Mouse (Mus musculus) limb, embryonic 15.5 days (tissue): ENCODE results near the gene Gm20388. TPM values are rescaled to one million over a fixed set of nuclear protein-coding genes. Genes with fewer than 3 reads are reported as not detected.

ENCODE experiments used
- ATAC-seq: fragments of 200-750 bp; cut with Nextera tagmentation; 2 replicates; pipeline ENCODE4 v1.8.0; 2017; ENCODE audit warnings: low read depth, moderate TSS enrichment; ENCODE audit not compliant: insufficient number of reproducible peaks, low FRiP score, low TSS enrichment
- H3K27ac ChIP-seq: fragments of 300-500 bp; sonication (generic); 2 replicates; pipeline ENCODE4 v1.5.1; 2015; ENCODE audit warnings: moderate library complexity, mild to moderate bottlenecking, inconsistent platforms
- H3K27me3 ChIP-seq: fragments of 300-500 bp; sonication (generic); 2 replicates; pipeline ENCODE4 v1.6.1; 2015; ENCODE audit warnings: inconsistent platforms
- H3K36me3 ChIP-seq: fragments of 300-500 bp; sonication (generic); 2 replicates; pipeline ENCODE4 v1.6.1; 2015; ENCODE audit warnings: inconsistent platforms
- H3K4me1 ChIP-seq: fragments of 300-500 bp; sonication (generic); 2 replicates; pipeline ENCODE4 v1.6.1; 2015; ENCODE audit warnings: inconsistent platforms
- H3K4me2 ChIP-seq: fragments of 300-500 bp; sonication (generic); 2 replicates; pipeline ENCODE4 v1.6.1; 2015; ENCODE audit warnings: mild to moderate bottlenecking, inconsistent platforms
- H3K4me3 ChIP-seq: fragments of 300-500 bp; sonication (generic); 2 replicates; pipeline ENCODE4 v1.5.1; 2015; ENCODE audit warnings: mild to moderate bottlenecking, inconsistent platforms
- H3K9ac ChIP-seq: fragments of 300-500 bp; sonication (generic); 2 replicates; pipeline ENCODE4 v1.6.1; 2015; ENCODE audit warnings: inconsistent platforms
- H3K9me3 ChIP-seq: fragments of 300-500 bp; sonication (generic); 2 replicates; pipeline ENCODE4 v1.6.1; 2016; ENCODE audit warnings: inconsistent platforms
- WGBS: fragments of 180-500 bp; shearing (Covaris S2); methylation state at CpG from one replicate; pipeline ENCODE4 v1.1.7; 2015; 5-methylcytosine and 5-hydroxymethylcytosine counted together
- polyA plus RNA-seq: library from polyadenylated mRNA; unstranded; fragments of >200 nt; fragmentation: Nextera tagmentation; extraction: Ambion mirVana; gene quantifications from 2 replicates; pipeline ENCODE4 v1.2.1, GENCODE M21; 2015

Gene Gm20388
- polyA plus RNA-seq, 1 experiment from 2014 or later = 4.9 TPM

GRCm38 (mm10) chr8:120163376-120163775 is 252.7 kb downstream of the Gm20388 start:
- no peak overlapping the region for H3K27ac ChIP-seq
- WGBS = 74% methylated on average over 8 of the region's 8 CpGs

GRCm38 (mm10) chr8:120164026-120164425 is 253.4 kb downstream of the Gm20388 start:
- Histone ChIP-seq H3K4me3 (no peak overlapping the region), H3K4me1 (peaks cover 10% of the 10 kb centered on the region), H3K4me2 (no peak overlapping the region), H3K36me3 (no peaks in the 10 kb centered on the region), H3K27me3 (0 out of 2 replicates have a peak, but pooled peaks cover 6% of the 10 kb centered on the region), H3K27ac (no peak overlapping the region), H3K9me3 (no peaks in the 10 kb centered on the region), H3K9ac (no peak overlapping the region)
- WGBS = 86% methylated on average over 5 of the region's 5 CpGs
- ATAC-seq = no peak

More at GRCm38 (mm10) chr8:120163376-120163775, 252.7 kb downstream of the Gm20388 start:
- H3K9me3 ChIP-seq = no peaks in the 10 kb centered on the region
- H3K9ac ChIP-seq = no peak overlapping the region
- peaks cover 10% of the 10 kb centered on the region for H3K4me1 ChIP-seq
- no peaks in the 10 kb centered on the region for H3K36me3 ChIP-seq
- no peak for ATAC-seq
- H3K27me3 ChIP-seq = 0 out of 2 replicates have a peak, but pooled peaks cover 6% of the 10 kb centered on the region
- H3K4me2 ChIP-seq = no peak overlapping the region
- H3K4me3 ChIP-seq = no peak overlapping the region

GRCm38 (mm10) chr8:120167136-120167535 is 256.5 kb downstream of the Gm20388 start:
- no peak overlapping the region for H3K4me2 ChIP-seq
- H3K27me3 ChIP-seq = peaks cover 3% of the 10 kb centered on the region; the same call in 1 of the 2 replicates
- 68% methylated on average over 8 of the region's 8 CpGs for WGBS
- no peak overlapping the region for H3K27ac ChIP-seq
- H3K9me3 ChIP-seq = no peaks in the 10 kb centered on the region
- no peak for ATAC-seq
- H3K4me1 ChIP-seq = peaks cover 10% of the 10 kb centered on the region
- H3K36me3 ChIP-seq = no peaks in the 10 kb centered on the region
- H3K4me3 ChIP-seq = no peak overlapping the region
- no peak overlapping the region for H3K9ac ChIP-seq

DNA sequence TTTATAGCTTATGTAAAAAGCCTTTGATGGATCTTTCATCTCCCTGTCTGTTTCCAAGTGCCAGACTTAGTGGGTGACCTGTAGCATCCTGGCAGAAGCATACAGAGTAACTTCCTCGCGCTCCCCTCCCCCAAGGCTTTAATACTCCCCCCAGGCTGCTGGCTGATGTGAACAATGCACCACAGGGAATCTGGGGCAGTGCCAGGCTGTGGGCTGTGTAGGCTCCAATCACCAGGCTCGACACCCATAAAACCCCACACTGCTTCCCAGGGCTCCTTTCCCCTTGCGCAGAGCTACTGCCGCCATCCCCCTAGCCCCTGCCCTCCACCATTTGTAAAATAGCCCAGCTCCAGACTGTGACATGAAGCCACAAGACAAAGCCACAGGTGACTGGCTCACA is 257.2 kb downstream of the Gm20388 start:
- Histone ChIP-seq H3K36me3 (no peaks in the 10 kb centered on the region), H3K9ac (no peak overlapping the region), H3K9me3 (no peaks in the 10 kb centered on the region), H3K4me2 (no peak overlapping the region), H3K4me1 (peaks cover 10% of the 10 kb centered on the region), H3K4me3 (no peak overlapping the region), H3K27me3 (peaks cover 7% of the 10 kb centered on the region; the same call in 1 of the 2 replicates), H3K27ac (no peak overlapping the region)
- 25% methylated on average over 5 of the region's 5 CpGs for WGBS
- ATAC-seq = no peak

DNA sequence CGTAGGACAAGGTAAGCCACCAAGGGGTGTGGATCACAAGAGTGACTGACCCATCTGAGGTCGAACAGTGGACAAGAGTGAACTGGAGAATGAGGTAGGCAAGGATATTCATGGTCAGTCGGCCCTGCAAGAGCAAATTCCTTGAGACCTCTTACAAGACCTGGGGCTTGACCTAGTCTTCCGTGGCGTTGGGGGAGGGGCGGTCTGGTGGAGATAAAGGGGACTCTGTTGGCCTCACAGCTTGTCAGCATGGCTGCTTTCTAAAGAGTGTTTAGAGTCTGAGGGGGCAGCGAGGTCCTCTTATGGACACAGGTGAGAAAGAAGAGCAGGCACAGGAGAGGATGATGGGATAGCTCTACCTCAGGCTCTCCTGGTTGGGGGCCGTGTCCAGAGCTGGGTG is 258.5 kb downstream of the Gm20388 start:
- 58% methylated on average over 8 of the region's 8 CpGs for WGBS
- Histone ChIP-seq H3K36me3 (no peaks in the 10 kb centered on the region), H3K4me2 (no peak overlapping the region), H3K9ac (no peak overlapping the region), H3K9me3 (no peaks in the 10 kb centered on the region), H3K4me3 (no peak overlapping the region), H3K27me3 (peaks cover 11% of the 10 kb centered on the region), H3K27ac (no peak overlapping the region), H3K4me1 (peaks cover 10% of the 10 kb centered on the region)
- ATAC-seq = no peak

- no peak overlapping the region for H3K4me2 ChIP-seq
- no peak for ATAC-seq
- 83% methylated on average over 1 of the region's 1 CpGs for WGBS
Observed at GRCm38 (mm10) chr8:120173195-120173594, 262.6 kb downstream of the Gm20388 start.

GRCm38 (mm10) chr8:120174606-120175005 is 264.0 kb downstream of the Gm20388 start:
- no peak for ATAC-seq
- Histone ChIP-seq H3K9ac (no peak overlapping the region), H3K4me2 (no peak overlapping the region), H3K4me1 (peaks cover 30% of the 10 kb centered on the region), H3K4me3 (no peak overlapping the region), H3K9me3 (no peaks in the 10 kb centered on the region), H3K36me3 (no peaks in the 10 kb centered on the region), H3K27ac (no peak overlapping the region), H3K27me3 (peaks cover 41% of the 10 kb centered on the region)
- 41% methylated on average over 18 of the region's 18 CpGs for WGBS

More at GRCm38 (mm10) chr8:120173195-120173594, 262.6 kb downstream of the Gm20388 start:
- H3K4me3 ChIP-seq = no peak overlapping the region
- no peaks in the 10 kb centered on the region for H3K36me3 ChIP-seq
- H3K27me3 ChIP-seq = peaks cover 36% of the 10 kb centered on the region
- no peaks in the 10 kb centered on the region for H3K9me3 ChIP-seq
- H3K4me1 ChIP-seq = peaks cover 20% of the 10 kb centered on the region
- H3K9ac ChIP-seq = no peak overlapping the region
- no peak overlapping the region for H3K27ac ChIP-seq

DNA sequence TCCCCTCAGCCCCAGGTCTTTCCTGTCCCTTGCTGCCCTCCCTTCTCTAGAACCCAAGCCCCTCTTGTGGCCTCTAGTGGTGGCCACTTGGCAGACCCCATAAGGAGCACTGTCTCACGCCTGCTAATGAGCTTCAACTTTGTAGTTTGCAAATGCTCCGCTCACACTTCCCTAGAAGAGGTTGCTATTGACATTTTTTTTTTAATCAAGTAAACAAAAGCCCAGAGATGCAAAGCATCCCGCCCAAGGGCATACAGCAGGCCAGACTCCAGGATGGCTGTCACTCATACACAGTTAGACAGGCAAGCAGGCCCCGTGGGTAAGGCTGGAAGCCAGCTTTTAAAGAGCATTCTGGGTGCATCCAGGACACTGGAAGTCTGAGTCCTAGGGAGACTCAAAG is 266.0 kb downstream of the Gm20388 start:
- Histone ChIP-seq H3K4me2 (no peak overlapping the region), H3K4me3 (no peak overlapping the region), H3K27me3 (peaks cover 41% of the 10 kb centered on the region), H3K9me3 (no peaks in the 10 kb centered on the region), H3K27ac (no peak overlapping the region), H3K4me1 (peaks cover 40% of the 10 kb centered on the region), H3K36me3 (no peaks in the 10 kb centered on the region), H3K9ac (no peak overlapping the region)
- WGBS = 27% methylated on average over 4 of the region's 4 CpGs
- no peak for ATAC-seq

GRCm38 (mm10) chr8:120177318-120178123 is 266.9 kb downstream of the Gm20388 start, which contains the start of gene Fam92b:
Fam92b (minus strand) TSS chr8:120177466.
- Histone ChIP-seq H3K4me1 (peaks cover 40% of the 10 kb centered on the region), H3K9me3 (no peaks in the 10 kb centered on the region)

DNA sequence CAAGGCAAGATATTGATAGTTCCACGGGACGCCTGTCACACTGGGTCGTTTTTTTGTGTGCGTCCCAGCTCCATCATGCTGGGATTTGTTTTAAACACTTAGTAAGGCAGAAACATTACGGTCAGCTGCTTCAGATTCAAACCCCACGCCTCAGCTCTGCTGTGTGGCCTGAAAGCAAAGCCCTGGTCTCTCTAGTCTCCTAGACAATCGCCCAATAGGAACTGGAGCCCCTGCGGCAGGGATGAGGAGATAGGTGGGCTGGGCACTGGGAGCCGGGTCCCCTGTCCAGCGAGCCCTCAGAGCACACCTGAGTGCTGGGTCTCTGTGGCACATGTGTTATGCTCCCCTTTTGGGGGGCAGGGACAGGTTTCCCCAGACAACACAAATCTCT is 267.5 kb downstream of the Gm20388 start:
- Histone ChIP-seq H3K9ac (no peak overlapping the region), H3K4me2 (peak overlapping the region; percentile 29), H3K9me3 (no peaks in the 10 kb centered on the region), H3K4me1 (peaks cover 40% of the 10 kb centered on the region), H3K27me3 (peaks cover 33% of the 10 kb centered on the region), H3K36me3 (no peaks in the 10 kb centered on the region), H3K4me3 (no peak overlapping the region), H3K27ac (no peak overlapping the region)
- ATAC-seq = no peak
- 9% methylated on average over 10 of the region's 10 CpGs for WGBS

More at GRCm38 (mm10) chr8:120177318-120178123, 266.9 kb downstream of the Gm20388 start, which contains the start of gene Fam92b:
- peak; percentile 57 for ATAC-seq
- peak within 1 kb of the TSS; percentile 29 for H3K4me2 ChIP-seq
- no peak within 1 kb of the TSS for H3K9ac ChIP-seq
- H3K27ac ChIP-seq = no peak within 1 kb of the TSS
- no peaks in the 10 kb centered on the region for H3K36me3 ChIP-seq
- no peak within 1 kb of the TSS for H3K4me3 ChIP-seq
- 3% methylated on average over 23 of the region's 26 CpGs for WGBS
- H3K27me3 ChIP-seq = peaks cover 36% of the 10 kb centered on the region

DNA sequence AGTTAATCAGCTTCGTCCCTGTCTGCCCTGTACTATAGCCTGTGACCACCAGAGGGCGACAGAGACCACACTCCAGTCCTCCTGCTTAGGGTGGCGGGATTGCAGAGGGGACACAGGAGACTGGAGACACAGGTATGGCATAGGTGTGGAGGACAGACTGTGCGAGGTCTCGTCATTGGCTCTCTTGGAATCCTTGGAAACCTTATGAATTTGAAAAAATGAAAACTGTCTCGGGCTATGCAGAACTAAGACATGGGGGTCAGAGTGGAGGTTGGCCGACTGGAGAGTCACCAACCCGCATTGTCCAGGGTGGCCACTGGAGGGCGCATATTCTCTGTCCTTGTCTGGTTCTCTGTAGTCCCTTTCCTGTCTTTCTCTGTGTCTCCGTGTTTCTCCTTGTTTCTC is 268.4 kb downstream of the Gm20388 start:
- Histone ChIP-seq H3K4me2 (peak overlapping the region; percentile 50), H3K9me3 (no peaks in the 10 kb centered on the region), H3K27me3 (peaks cover 31% of the 10 kb centered on the region), H3K9ac (no peak overlapping the region), H3K27ac (no peak overlapping the region), H3K4me1 (peaks cover 45% of the 10 kb centered on the region), H3K36me3 (no peaks in the 10 kb centered on the region), H3K4me3 (peak overlapping the region; percentile 29)
- under 1% methylated on average over 10 of the region's 10 CpGs for WGBS
- peak; percentile 60 for ATAC-seq

- Histone ChIP-seq H3K4me2 (no peak overlapping the region), H3K9me3 (no peaks in the 10 kb centered on the region), H3K27ac (no peak overlapping the region), H3K27me3 (peaks cover 22% of the 10 kb centered on the region), H3K4me3 (no peak overlapping the region), H3K4me1 (peaks cover 60% of the 10 kb centered on the region), H3K36me3 (no peaks in the 10 kb centered on the region), H3K9ac (no peak overlapping the region)
- WGBS = 45% methylated on average over 7 of the region's 7 CpGs
- ATAC-seq = no peak
Observed at GRCm38 (mm10) chr8:120180445-120180970, 269.9 kb downstream of the Gm20388 start.
